Mouse (Mus musculus): Measurements from ENCODE around the gene Olfr1226. TPM values are rescaled to one million over a fixed set of nuclear protein-coding genes. Genes with fewer than 3 reads are reported as not detected.

Gene Olfr1226
- polyA plus RNA-seq (2015; fragmentation: Nextera tagmentation; extraction: Ambion mirVana): not detected in 2 replicates

GRCm38 (mm10) chr2:89199948-89200347, at the start of gene Olfr1226:
Olfr1226 (minus strand) TSS chr2:89200048.

GRCm38 (mm10) chr2:89174569-89174968, 25.3 kb downstream of the Olfr1226 start, which contains the start of gene Olfr1225:
Olfr1225 (minus strand) TSS chr2:89174669.

GRCm38 (mm10) chr2:89163991-89164390, 35.9 kb downstream of the Olfr1226 start, which contains the start of gene Olfr1224-ps1:
Olfr1224-ps1 (minus strand) TSS chr2:89164091.

GRCm38 (mm10) chr2:89151460-89151859, 48.4 kb downstream of the Olfr1226 start, which contains the start of gene Olfr1223:
Olfr1223 (minus strand) TSS chr2:89151560.

Other genes starting within 250 kb of the Olfr1226 start
- not detected in 2 replicates for gene Olfr1212, start 246.1 kb downstream of the Olfr1226 start, polyA plus RNA-seq (2015; fragmentation: Nextera tagmentation; extraction: Ambion mirVana)
- not detected in 2 replicates for gene Gm13762, start 219.8 kb downstream of the Olfr1226 start, polyA plus RNA-seq (2015; fragmentation: Nextera tagmentation; extraction: Ambion mirVana)
- not detected in 2 replicates for gene Olfr1214, start 207.4 kb downstream of the Olfr1226 start, polyA plus RNA-seq (2015; fragmentation: Nextera tagmentation; extraction: Ambion mirVana)
- gene Olfr1215, start 193.1 kb downstream of the Olfr1226 start, polyA plus RNA-seq (2015; fragmentation: Nextera tagmentation; extraction: Ambion mirVana): not detected in 2 replicates
- not detected in 2 replicates for gene Olfr1216, start 181.7 kb downstream of the Olfr1226 start, polyA plus RNA-seq (2015; fragmentation: Nextera tagmentation; extraction: Ambion mirVana)
- not detected in 2 replicates for gene Olfr1217, start 168.0 kb downstream of the Olfr1226 start, polyA plus RNA-seq (2015; fragmentation: Nextera tagmentation; extraction: Ambion mirVana)
- not detected in 2 replicates for gene Olfr1218, start 138.9 kb downstream of the Olfr1226 start, polyA plus RNA-seq (2015; fragmentation: Nextera tagmentation; extraction: Ambion mirVana)
- not detected in 2 replicates for gene Olfr1219, start 116.5 kb downstream of the Olfr1226 start, polyA plus RNA-seq (2015; fragmentation: Nextera tagmentation; extraction: Ambion mirVana)
- gene Olfr1220, start 93.2 kb downstream of the Olfr1226 start, polyA plus RNA-seq (2015; fragmentation: Nextera tagmentation; extraction: Ambion mirVana): not detected in 2 replicates
- gene Olfr1221, start 82.8 kb downstream of the Olfr1226 start, polyA plus RNA-seq (2015; fragmentation: Nextera tagmentation; extraction: Ambion mirVana): not detected in 2 replicates
- not detected in 2 replicates for gene Olfr1222, start 67.0 kb downstream of the Olfr1226 start, polyA plus RNA-seq (2015; fragmentation: Nextera tagmentation; extraction: Ambion mirVana)
- gene Olfr1223, start 48.5 kb downstream of the Olfr1226 start, polyA plus RNA-seq (2015; fragmentation: Nextera tagmentation; extraction: Ambion mirVana): not detected in 2 replicates
- not detected in 2 replicates for gene Olfr1224-ps1, start 36.0 kb downstream of the Olfr1226 start, polyA plus RNA-seq (2015; fragmentation: Nextera tagmentation; extraction: Ambion mirVana)
- not detected in 2 replicates for gene Olfr1225, start 25.4 kb downstream of the Olfr1226 start, polyA plus RNA-seq (2015; fragmentation: Nextera tagmentation; extraction: Ambion mirVana)
- gene Olfr1228, start 54.0 kb upstream of the Olfr1226 start, polyA plus RNA-seq (2015; fragmentation: Nextera tagmentation; extraction: Ambion mirVana): not detected in 2 replicates
- gene Olfr1229, start 88.0 kb upstream of the Olfr1226 start, polyA plus RNA-seq (2015; fragmentation: Nextera tagmentation; extraction: Ambion mirVana): not detected in 2 replicates
- not detected in 2 replicates for gene Olfr1230, start 97.2 kb upstream of the Olfr1226 start, polyA plus RNA-seq (2015; fragmentation: Nextera tagmentation; extraction: Ambion mirVana)
- not detected in 2 replicates for gene Olfr1231, start 107.0 kb upstream of the Olfr1226 start, polyA plus RNA-seq (2015; fragmentation: Nextera tagmentation; extraction: Ambion mirVana)
- gene Olfr1232, start 129.6 kb upstream of the Olfr1226 start, polyA plus RNA-seq (2015; fragmentation: Nextera tagmentation; extraction: Ambion mirVana): not detected in 2 replicates
- gene Olfr1233, start 142.3 kb upstream of the Olfr1226 start, polyA plus RNA-seq (2015; fragmentation: Nextera tagmentation; extraction: Ambion mirVana): not detected in 2 replicates
- gene Olfr1234, start 164.8 kb upstream of the Olfr1226 start, polyA plus RNA-seq (2015; fragmentation: Nextera tagmentation; extraction: Ambion mirVana): not detected in 2 replicates
- gene Olfr1238, start 209.6 kb upstream of the Olfr1226 start, polyA plus RNA-seq (2015; fragmentation: Nextera tagmentation; extraction: Ambion mirVana): not detected in 2 replicates
- not detected in 2 replicates for gene Olfr1239, start 220.4 kb upstream of the Olfr1226 start, polyA plus RNA-seq (2015; fragmentation: Nextera tagmentation; extraction: Ambion mirVana)
- gene Olfr1240, start 243.0 kb upstream of the Olfr1226 start, polyA plus RNA-seq (2015; fragmentation: Nextera tagmentation; extraction: Ambion mirVana): not detected in 2 replicates

Data from neural tube, postnatal 0 days (tissue).